Mouse (Mus musculus) mammary gland, adult 2 months (tissue): ENCODE data around the gene Rrh. TPM values are rescaled to one million over a fixed set of nuclear protein-coding genes. Genes with fewer than 3 reads are reported as not detected.

Experiments
- polyA plus RNA-seq: library from polyadenylated mRNA; depleted of rRNA; stranded (reverse); fragments of >200 nt; gene quantifications from 2 replicates; pipeline ENCODE4 v1.2.3, GENCODE M21; 2012; ENCODE audit warnings: low replicate concordance; rRNA removed

Gene Rrh
- polyA plus RNA-seq = 0.04 TPM in 1 of 2 replicates, not detected in the other

GRCm38 (mm10) chr3:129822206-129822775 is at the start of gene Rrh:
Gene Rrh (minus strand): TSS chr3:129822587.

GRCm38 (mm10) chr3:129835388-129835934 is 13.1 kb upstream of the Rrh start, which contains the start of gene Cfi:
Gene Cfi (plus strand): TSS chr3:129835884.

DNA sequence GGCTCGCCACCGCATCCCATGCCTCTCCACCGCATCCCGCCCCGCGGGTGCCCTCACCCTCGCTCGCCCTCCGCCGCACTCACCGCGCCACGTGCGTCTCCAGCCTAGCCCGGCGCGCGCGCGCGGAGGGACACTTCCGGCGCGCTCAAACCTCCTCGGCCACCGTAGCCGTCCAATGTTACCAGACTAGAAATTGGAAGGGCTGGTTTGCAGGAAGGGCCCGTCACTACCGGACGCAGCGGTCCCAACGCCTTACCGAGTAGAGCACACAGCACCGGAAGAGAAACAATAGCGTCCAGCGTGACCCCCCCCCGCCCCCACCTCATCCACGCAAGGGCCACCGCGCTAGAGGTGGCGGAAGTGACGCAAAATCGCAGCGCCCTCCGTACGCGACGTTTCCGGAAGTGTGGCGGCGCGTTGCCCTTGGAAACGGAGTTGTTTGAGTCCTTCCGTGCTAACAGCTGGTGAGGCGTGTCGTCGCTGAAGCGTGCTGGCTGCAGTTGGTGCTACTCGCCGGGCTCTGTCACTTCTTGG is 8.7 kb upstream of the Rrh start, which contains the start of gene Gar1:
Gene Gar1, minus strand, starts transcription at position 362 of the 534 bp plus-strand sequence.

GRCm38 (mm10) chr3:129803765-129804164 is 18.6 kb downstream of the Rrh start, which contains the start of gene Lrit3:
Gene Lrit3 (minus strand): TSS chr3:129804030.

GRCm38 (mm10) chr3:129754650-129755604 is 67.5 kb downstream of the Rrh start, which contains the start of gene Egf:
Gene Egf (minus strand): TSS chr3:129755316.

Other genes with a start within 250 kb of the Rrh start
- 0.93 and 11.4 TPM in 2 replicates for gene Egf, start 67.3 kb downstream of the Rrh start, polyA plus RNA-seq
- not detected in 2 replicates for gene Lrit3, start 18.6 kb downstream of the Rrh start, polyA plus RNA-seq
- 11.5 and 13.4 TPM in 2 replicates for gene Gar1, start 8.8 kb upstream of the Rrh start, polyA plus RNA-seq
- 0.29 and 0.84 TPM in 2 replicates for gene Cfi, start 13.3 kb upstream of the Rrh start, polyA plus RNA-seq
- gene Pla2g12a, start 56.0 kb upstream of the Rrh start, polyA plus RNA-seq = 38.5 and 68.6 TPM in 2 replicates
- gene Casp6, start 78.8 kb upstream of the Rrh start, polyA plus RNA-seq = 24.8 and 33.9 TPM in 2 replicates
- 8.3 and 9.7 TPM in 2 replicates for gene Mcub, start 147.6 kb upstream of the Rrh start, polyA plus RNA-seq
- 70.6 and 97.6 TPM in 2 replicates for gene Sec24b, start 239.0 kb upstream of the Rrh start, polyA plus RNA-seq